Mouse (Mus musculus) hindlimb bud, embryonic 11.5 days (tissue): ENCODE measurements around the gene Pcolce2.
"Not testable (repeated sequence)": the region's sequence is repeated elsewhere in the genome, so short reads cannot be mapped to it uniquely, and the experiment has no call there.

Source experiments
- DNase-seq: peaks from one replicate; pipeline ENCODE4 v3.0.0-alpha.2; 2012; ENCODE audit warnings: low read depth, low spot score; ENCODE audit errors: extremely low spot score

The Pcolce2 gene

GRCm38 (mm10) chr9:95637271-95638181 is at the start of gene Pcolce2:
Pcolce2 (plus strand) TSS chr9:95637601.
- peak; percentile 39 for DNase-seq

- no peak for DNase-seq
Measured at GRCm38 (mm10) chr9:95588070-95588469, 49.3 kb upstream of the Pcolce2 start.

- DNase-seq: no peak
Measured at GRCm38 (mm10) chr9:95594291-95594690, 43.1 kb upstream of the Pcolce2 start.

GRCm38 (mm10) chr9:95597466-95598178 is 39.8 kb upstream of the Pcolce2 start:
- no peak for DNase-seq

GRCm38 (mm10) chr9:95598179-95598721 is 39.2 kb upstream of the Pcolce2 start:
- DNase-seq: no peak

DNA sequence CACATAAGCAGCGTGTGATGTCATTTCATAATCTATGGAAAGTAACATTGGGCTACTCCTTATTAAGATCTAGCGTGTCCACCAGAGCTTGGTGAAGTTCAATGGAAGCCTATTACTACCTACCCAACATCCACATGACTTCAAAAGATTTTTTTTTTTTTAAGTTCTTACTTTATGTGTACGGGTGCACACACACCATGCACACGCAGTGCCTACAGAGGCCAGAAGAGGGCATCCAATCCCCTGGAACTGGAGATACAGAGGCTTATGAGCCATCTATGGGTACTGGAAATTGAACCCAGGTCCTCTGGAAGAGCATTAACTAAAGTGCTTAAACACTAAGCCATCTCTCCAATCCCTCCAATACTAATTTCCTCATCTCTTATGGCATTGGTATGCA is 38.0 kb upstream of the Pcolce2 start:
- DNase-seq: no peak

DNA sequence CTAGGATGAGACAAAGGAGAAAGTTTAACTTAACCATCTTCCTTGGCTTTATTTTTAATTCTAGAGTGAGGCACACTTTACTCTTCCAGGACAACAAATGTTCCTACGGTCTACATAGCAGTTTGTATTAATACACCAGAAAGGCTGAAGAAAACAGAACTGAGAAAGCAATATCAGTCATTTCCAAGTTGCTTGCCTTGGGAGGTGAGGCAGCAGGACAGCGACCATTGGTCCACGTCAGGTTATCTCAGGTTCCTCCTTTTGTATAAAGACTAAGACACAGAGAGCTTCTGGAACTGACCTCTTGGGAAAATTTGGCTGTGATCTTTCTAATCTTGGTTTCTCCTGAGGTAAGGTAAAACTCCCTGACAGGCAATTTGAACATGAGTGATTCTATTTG is 34.6 kb upstream of the Pcolce2 start:
- DNase-seq: no peak

DNA sequence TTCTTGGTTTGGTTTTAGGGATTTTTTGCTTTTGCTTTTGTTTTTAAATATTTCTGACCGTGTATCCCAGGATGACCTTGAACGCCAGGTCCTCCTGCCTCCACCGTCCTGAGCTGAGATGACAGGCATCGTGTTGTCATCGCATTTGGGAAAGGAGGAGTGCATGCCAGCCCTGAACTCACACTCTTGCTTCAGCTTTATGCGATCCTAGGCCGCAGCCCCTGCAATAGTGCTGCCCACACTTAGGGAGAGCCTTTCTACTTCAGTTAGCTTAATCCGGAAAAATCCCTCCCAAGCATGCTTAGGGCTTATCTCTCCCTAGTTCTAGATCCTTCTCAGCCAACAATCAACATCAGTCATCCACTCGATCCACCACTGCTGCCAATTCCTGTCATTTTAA is 34.1 kb upstream of the Pcolce2 start:
- no peak for DNase-seq

DNA sequence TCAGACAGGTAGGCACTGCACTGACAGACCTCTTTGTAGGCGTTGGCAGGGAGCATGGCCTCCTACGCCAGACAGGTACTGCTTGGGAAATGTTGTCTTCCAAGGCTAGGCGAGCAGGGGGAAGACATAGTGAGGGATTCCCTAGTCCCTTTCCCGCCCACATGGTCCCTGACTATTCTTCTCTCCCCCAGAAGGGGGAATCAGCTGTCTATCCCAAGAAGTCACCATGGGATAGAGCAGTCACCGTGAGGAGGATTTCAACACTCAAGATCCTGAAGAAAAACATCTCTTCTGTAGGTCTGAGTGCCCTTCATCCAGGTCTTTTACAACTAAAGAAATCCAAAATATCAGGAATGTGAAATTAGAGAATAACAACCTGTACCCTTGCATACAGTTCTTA is 30.2 kb upstream of the Pcolce2 start:
- DNase-seq: no peak

- no peak for DNase-seq
Measured at GRCm38 (mm10) chr9:95612246-95612768, 25.1 kb upstream of the Pcolce2 start.

GRCm38 (mm10) chr9:95613426-95614127 is 23.8 kb upstream of the Pcolce2 start:
- no peak for DNase-seq

DNA sequence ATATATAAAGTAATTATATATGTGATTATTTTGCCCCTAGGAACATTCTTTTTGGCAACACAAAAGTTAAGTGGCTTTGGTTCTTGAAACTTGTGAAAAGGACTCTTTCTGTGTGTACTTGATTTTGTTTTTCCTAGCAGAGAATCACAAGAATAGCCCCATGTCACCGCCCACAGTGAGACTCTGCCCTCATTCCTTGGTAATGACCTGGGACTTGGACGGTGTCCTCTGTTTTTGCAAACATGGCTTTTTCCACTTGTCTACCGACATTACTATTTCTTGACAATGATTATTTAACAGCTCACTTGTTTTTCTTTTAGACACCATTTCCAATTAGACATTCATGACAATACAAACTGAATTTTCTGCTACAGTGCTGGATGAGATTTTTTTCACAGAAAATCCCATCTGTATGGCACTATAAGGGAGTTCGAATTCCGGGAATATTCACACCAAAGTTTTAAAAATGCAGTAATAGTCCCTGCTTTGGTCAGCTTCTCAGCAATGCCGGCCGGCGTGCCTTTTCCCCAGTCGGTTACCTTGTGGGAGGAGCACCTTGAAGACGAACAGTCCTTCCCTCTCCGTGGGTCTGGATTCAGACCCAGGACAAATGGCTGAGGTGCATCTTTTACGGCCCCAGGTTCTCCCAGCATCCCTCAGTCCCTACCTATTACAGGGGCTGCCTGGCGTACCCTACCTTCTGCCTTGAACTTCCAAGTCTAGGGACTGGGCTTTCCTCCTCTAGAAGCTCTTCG is 22.4 kb upstream of the Pcolce2 start:
- DNase-seq: no peak

- no peak for DNase-seq
Measured at GRCm38 (mm10) chr9:95615961-95616360, 21.4 kb upstream of the Pcolce2 start.

DNA sequence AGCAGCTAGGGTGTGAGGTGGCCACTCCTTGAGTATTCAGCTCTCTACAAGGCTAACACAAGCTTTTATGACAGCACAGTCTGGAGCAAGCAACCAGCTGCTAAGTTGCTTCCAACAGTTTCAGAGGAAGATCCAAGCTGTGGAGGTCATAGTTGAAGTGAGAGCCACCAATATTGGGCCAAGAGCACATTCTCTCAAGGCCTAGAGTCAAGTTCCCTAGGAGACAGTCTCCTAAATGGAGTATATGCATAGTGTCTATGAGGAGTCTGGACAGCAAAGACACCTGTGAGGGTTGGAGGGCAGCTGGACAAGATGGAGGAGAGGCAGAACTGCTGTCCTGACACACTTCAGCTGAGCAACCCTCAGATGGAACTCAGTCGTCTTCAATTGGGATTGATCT is 18.8 kb upstream of the Pcolce2 start:
- no peak for DNase-seq

- DNase-seq: no peak
Measured at GRCm38 (mm10) chr9:95624072-95624471, 13.3 kb upstream of the Pcolce2 start.

DNA sequence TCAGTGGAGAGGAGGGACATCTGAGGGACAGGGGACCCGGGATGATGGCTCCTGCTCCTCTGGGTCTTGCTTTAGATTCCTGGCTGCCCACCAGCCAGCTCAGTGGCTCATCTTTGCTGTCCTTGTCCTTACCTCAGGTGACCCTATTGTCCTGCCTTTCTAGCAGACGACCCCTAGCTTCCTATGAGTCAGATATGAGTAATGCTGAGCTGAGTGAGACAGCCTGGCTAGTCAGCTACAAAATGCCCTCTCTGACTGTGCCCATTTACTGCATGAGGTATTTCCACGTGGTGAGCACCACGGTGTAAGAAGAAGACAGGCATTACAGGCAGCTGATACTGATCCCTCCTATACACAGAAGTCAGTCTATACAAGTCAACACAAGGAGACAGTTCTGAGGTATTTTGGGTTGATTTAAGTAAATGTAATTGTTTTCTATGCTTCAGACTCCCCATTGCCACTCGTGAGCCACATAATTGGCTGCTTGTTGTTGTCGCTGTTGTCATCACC is 8.9 kb upstream of the Pcolce2 start:
- DNase-seq: no peak

- DNase-seq: not testable (repeated sequence)
Measured at GRCm38 (mm10) chr9:95629561-95629960, 7.8 kb upstream of the Pcolce2 start.

GRCm38 (mm10) chr9:95636395-95636794 is 1.0 kb upstream of the Pcolce2 start:
- DNase-seq: no peak

- DNase-seq: no peak
Measured at GRCm38 (mm10) chr9:95639919-95640318, 2.5 kb downstream of the Pcolce2 start.

DNA sequence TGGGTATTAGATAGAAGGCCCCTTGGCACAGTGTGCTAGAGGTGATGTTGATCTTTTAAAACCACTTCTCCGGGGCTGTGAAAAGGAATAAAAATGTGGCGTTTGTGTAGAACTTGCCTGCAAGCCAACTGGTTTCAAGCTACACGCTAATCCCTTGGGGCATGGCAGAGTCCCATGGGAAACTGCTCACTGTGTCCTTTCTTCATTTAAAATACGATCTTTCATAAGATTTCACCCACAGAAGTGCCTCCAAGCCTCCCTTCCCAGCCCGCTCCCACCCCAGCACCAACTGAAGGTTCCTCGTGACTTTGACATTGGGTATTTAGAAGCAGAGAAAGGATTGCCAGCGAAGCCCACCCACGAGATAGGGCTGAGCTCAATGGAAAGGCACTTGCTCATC is 8.5 kb downstream of the Pcolce2 start:
- no peak for DNase-seq
